Mouse (Mus musculus) liver, embryonic 14.5 days (tissue): ENCODE measurements around the gene Slc38a8.

Source experiments
- CTCF ChIP-seq: IDR thresholded peaks from 2 replicates; pipeline ENCODE4 v1.5.1; 2016; ENCODE audit warnings: antibody characterized with exemption, low read depth, control low read depth
- EP300 ChIP-seq: IDR thresholded peaks from 2 replicates; pipeline ENCODE4 v1.6.1; 2016; ENCODE audit warnings: antibody characterized with exemption, low read depth

DNA sequence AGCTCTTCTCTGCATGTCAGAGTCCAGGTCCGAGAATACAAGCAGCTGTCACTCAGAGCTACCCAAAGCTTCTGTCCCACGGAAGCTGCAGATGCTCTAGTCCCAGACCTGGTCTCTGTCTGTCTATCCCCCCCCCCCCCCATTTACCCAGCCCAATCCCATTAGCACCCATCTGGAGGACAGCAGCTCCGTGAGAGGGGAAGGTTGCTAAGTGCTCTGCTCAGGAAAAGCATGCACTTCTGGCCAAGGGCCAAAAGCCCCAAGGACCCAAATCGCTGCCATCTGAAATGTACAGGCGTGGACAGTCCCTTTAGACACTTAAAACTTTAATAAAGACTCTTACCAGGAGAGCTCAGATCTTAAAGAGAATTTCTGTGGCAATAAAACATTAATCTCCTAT is 15.2 kb upstream of the Slc38a8 start:
- TF ChIP-seq CTCF (no peak), EP300 (no peak)
